Mouse (Mus musculus): ENCODE results near the gene Taar7e. TPM values are rescaled to one million over a fixed set of nuclear protein-coding genes. Genes with fewer than 3 reads are reported as not detected.

Taar7e gene
- polyA plus RNA-seq, 2 experiments, result not detected

GRCm38 (mm10) chr10:24026922-24027321 lies 10.5 kb upstream of the Taar7e start, which contains the start of gene Taar7d:
Gene Taar7d (plus strand): TSS chr10:24027222.
- no peaks in the 10 kb centered on the region for H3K27me3 ChIP-seq (ENCODE audit: control insufficient read depth, insufficient read depth, low read length)
- H3K27ac ChIP-seq (replicated peaks; ENCODE audit: low read depth, low read length), result no peak within 1 kb of the TSS
- H3K4me1 ChIP-seq (ENCODE audit: control insufficient read depth, insufficient read depth, low read length), result no peaks in the 10 kb centered on the region
- ATAC-seq (ENCODE audit: low FRiP score, low read depth) (no peak), DNase-seq (ENCODE audit: low spot score) (no peak)
- H3K9me3 ChIP-seq (ENCODE audit: control insufficient read depth, low read length), result no peaks in the 10 kb centered on the region
- no peaks in the 10 kb centered on the region for H3K36me3 ChIP-seq (ENCODE audit: control insufficient read depth, insufficient read depth, low read length)
- H3K4me2 ChIP-seq (replicated peaks; ENCODE audit: low read depth, low read length, severe bottlenecking), result no peak within 1 kb of the TSS
- H3K4me3 ChIP-seq (replicated peaks; ENCODE audit: low read length), result no peak within 1 kb of the TSS
- H3K9ac ChIP-seq (ENCODE audit: low read depth, low read length, severe bottlenecking), result no peak within 1 kb of the TSS
- no peak for TF ChIP-seq POLR2A (IDR thresholded peaks at IDR 0.05; ENCODE audit: borderline replicate concordance, extremely low read depth, insufficient read depth, insufficient read length)

GRCm38 (mm10) chr10:24031347-24031746 lies 6.1 kb upstream of the Taar7e start:
- no peak for TF ChIP-seq POLR2A (IDR thresholded peaks at IDR 0.05; ENCODE audit: borderline replicate concordance, extremely low read depth, insufficient read depth, insufficient read length)

GRCm38 (mm10) chr10:24040120-24040869 lies 2.9 kb downstream of the Taar7e start:
- no peak for DNase-seq (ENCODE audit: low spot score)
- no peak overlapping the region for H3K9ac ChIP-seq (ENCODE audit: low read depth, low read length, severe bottlenecking)
- H3K36me3 ChIP-seq (ENCODE audit: control insufficient read depth, insufficient read depth, low read length), result no peaks in the 10 kb centered on the region
- H3K4me2 ChIP-seq (replicated peaks; ENCODE audit: low read depth, low read length, severe bottlenecking), result no peak overlapping the region
- no peaks in the 10 kb centered on the region for H3K27me3 ChIP-seq (ENCODE audit: control insufficient read depth, insufficient read depth, low read length)
- no peak for TF ChIP-seq POLR2A (IDR thresholded peaks at IDR 0.05; ENCODE audit: borderline replicate concordance, extremely low read depth, insufficient read depth, insufficient read length)
- no peak overlapping the region for H3K27ac ChIP-seq (replicated peaks; ENCODE audit: low read depth, low read length)
- 72% methylated on average over 2 of the region's 2 CpGs for WGBS
- H3K9me3 ChIP-seq (ENCODE audit: control insufficient read depth, low read length), result no peaks in the 10 kb centered on the region
- no peak overlapping the region for H3K4me3 ChIP-seq (replicated peaks; ENCODE audit: low read length)
- ATAC-seq (ENCODE audit: low FRiP score, low read depth), result no peak
- no peaks in the 10 kb centered on the region for H3K4me1 ChIP-seq (ENCODE audit: control insufficient read depth, insufficient read depth, low read length)

More at GRCm38 (mm10) chr10:24031347-24031746, 6.1 kb upstream of the Taar7e start:
- H3K9me3 ChIP-seq (ENCODE audit: control insufficient read depth, low read length), result no peaks in the 10 kb centered on the region
- H3K27ac ChIP-seq (replicated peaks; ENCODE audit: low read depth, low read length), result no peak overlapping the region
- no peak overlapping the region for H3K4me2 ChIP-seq (replicated peaks; ENCODE audit: low read depth, low read length, severe bottlenecking)
- ATAC-seq (ENCODE audit: low FRiP score, low read depth), result no peak
- H3K27me3 ChIP-seq (ENCODE audit: control insufficient read depth, insufficient read depth, low read length), result no peaks in the 10 kb centered on the region
- H3K9ac ChIP-seq (ENCODE audit: low read depth, low read length, severe bottlenecking), result no peak overlapping the region
- no peaks in the 10 kb centered on the region for H3K4me1 ChIP-seq (ENCODE audit: control insufficient read depth, insufficient read depth, low read length)
- no peaks in the 10 kb centered on the region for H3K36me3 ChIP-seq (ENCODE audit: control insufficient read depth, insufficient read depth, low read length)
- H3K4me3 ChIP-seq (replicated peaks; ENCODE audit: low read length), result no peak overlapping the region
- DNase-seq (ENCODE audit: low spot score), result no peak

DNA sequence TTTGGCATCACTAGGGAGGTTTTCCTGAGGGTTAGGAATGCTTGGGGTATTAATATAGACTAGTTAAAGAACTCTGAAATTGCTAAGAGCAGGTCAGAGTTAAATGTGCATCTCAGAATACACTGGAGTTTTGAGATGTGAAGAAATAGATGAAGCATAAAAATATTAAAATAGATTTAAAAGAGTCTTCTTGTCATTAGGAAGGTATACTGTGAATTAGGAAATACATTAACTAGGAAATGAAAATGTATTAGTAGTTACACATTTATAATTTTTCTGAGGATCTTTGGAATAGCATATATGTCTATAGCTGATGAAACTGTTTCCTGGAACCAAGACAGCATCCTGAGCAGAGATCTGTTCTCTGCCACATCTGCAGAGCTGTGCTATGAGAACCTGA lies 11.8 kb downstream of the Taar7e start, which contains the start of gene Taar7f:
Gene Taar7f, plus strand, starts transcription at position 301 of the 400 bp plus-strand sequence.
- no peaks in the 10 kb centered on the region for H3K36me3 ChIP-seq (ENCODE audit: control insufficient read depth, insufficient read depth, low read length)
- H3K4me1 ChIP-seq (ENCODE audit: control insufficient read depth, insufficient read depth, low read length), result no peaks in the 10 kb centered on the region
- DNase-seq (ENCODE audit: low spot score), result no peak
- H3K9me3 ChIP-seq (ENCODE audit: control insufficient read depth, low read length), result no peaks in the 10 kb centered on the region
- H3K4me3 ChIP-seq (replicated peaks; ENCODE audit: low read length), result no peak within 1 kb of the TSS
- no peak within 1 kb of the TSS for H3K9ac ChIP-seq (ENCODE audit: low read depth, low read length, severe bottlenecking)
- no peaks in the 10 kb centered on the region for H3K27me3 ChIP-seq (ENCODE audit: control insufficient read depth, insufficient read depth, low read length)
- no peak for TF ChIP-seq POLR2A (IDR thresholded peaks at IDR 0.05; ENCODE audit: borderline replicate concordance, extremely low read depth, insufficient read depth, insufficient read length)
- no peak within 1 kb of the TSS for H3K27ac ChIP-seq (replicated peaks; ENCODE audit: low read depth, low read length)
- H3K4me2 ChIP-seq (replicated peaks; ENCODE audit: low read depth, low read length, severe bottlenecking), result no peak within 1 kb of the TSS
- ATAC-seq (ENCODE audit: low FRiP score, low read depth), result no peak

DNA sequence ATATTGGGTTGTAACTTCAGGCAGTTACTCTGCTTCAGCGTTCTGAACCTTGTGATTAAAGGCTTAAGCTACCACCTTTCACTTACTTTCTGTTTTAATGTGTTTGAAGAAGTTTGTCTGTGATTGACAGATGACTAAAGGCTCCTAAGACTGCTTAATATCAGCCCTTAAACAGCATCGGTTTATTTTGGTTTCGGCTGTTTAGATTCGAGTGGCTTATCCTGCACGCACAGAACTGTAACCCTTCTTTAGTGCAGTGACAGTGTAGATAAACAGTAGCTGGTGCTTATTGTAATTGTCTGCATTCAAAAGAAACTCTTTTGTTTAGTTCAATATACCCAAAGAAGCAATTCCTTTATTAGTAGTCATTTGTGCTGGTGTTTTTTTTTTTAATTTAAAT lies 14.6 kb downstream of the Taar7e start:
- Histone ChIP-seq H3K27ac (replicated peaks; ENCODE audit: low read depth, low read length) (no peak overlapping the region), H3K9ac (ENCODE audit: low read depth, low read length, severe bottlenecking) (no peak overlapping the region), H3K4me3 (replicated peaks; ENCODE audit: low read length) (no peak overlapping the region), H3K9me3 (ENCODE audit: control insufficient read depth, low read length) (no peaks in the 10 kb centered on the region), H3K4me2 (replicated peaks; ENCODE audit: low read depth, low read length, severe bottlenecking) (no peak overlapping the region), H3K27me3 (ENCODE audit: control insufficient read depth, insufficient read depth, low read length) (no peaks in the 10 kb centered on the region), H3K4me1 (ENCODE audit: control insufficient read depth, insufficient read depth, low read length) (no peaks in the 10 kb centered on the region), H3K36me3 (ENCODE audit: control insufficient read depth, insufficient read depth, low read length) (no peaks in the 10 kb centered on the region)
- TF ChIP-seq POLR2A (IDR thresholded peaks at IDR 0.05; ENCODE audit: borderline replicate concordance, extremely low read depth, insufficient read depth, insufficient read length), result no peak
- WGBS, result 65% methylated on average over 5 of the region's 5 CpGs
- DNase-seq (ENCODE audit: low spot score) (no peak), ATAC-seq (ENCODE audit: low FRiP score, low read depth) (no peak)

Measured in limb, embryonic 14.5 days (tissue).